Mouse (Mus musculus): ENCODE measurements around the gene Gm42669. TPM values are rescaled to one million over a fixed set of nuclear protein-coding genes. Genes with fewer than 3 reads are reported as not detected.

The Gm42669 gene
- polyA plus RNA-seq, 1 experiment from 2014 or later, result 0.29 TPM

- no peak overlapping the region for H3K4me2 ChIP-seq
- 74% methylated on average over 10 of the region's 10 CpGs for WGBS
- no peak overlapping the region for H3K4me3 ChIP-seq
Observed at GRCm38 (mm10) chr5:107497519-107498501, 9.6 kb upstream of the Gm42669 start.

GRCm38 (mm10) chr5:107498806-107499310 is 8.6 kb upstream of the Gm42669 start:
- Histone ChIP-seq H3K4me2 (no peak overlapping the region), H3K9ac (no peak overlapping the region), H3K4me1 (no peaks in the 10 kb centered on the region), H3K36me3 (peaks cover 16% of the 10 kb centered on the region), H3K4me3 (no peak overlapping the region), H3K9me3 (peaks cover 3% of the 10 kb centered on the region; the same call in 1 of the 2 replicates), H3K27ac (replicated peaks) (no peak overlapping the region), H3K27me3 (replicated peaks) (no peaks in the 10 kb centered on the region)
- no peak for ATAC-seq (ENCODE audit: extremely low read depth, insufficient number of reproducible peaks, low FRiP score, low TSS enrichment)
- 74% methylated on average over 5 of the region's 5 CpGs for WGBS

More at GRCm38 (mm10) chr5:107497519-107498501, 9.6 kb upstream of the Gm42669 start:
- Histone ChIP-seq H3K4me1 (no peaks in the 10 kb centered on the region), H3K36me3 (peaks cover 16% of the 10 kb centered on the region), H3K9me3 (peaks cover 3% of the 10 kb centered on the region; the same call in 1 of the 2 replicates), H3K27ac (replicated peaks) (no peak overlapping the region), H3K27me3 (replicated peaks) (no peaks in the 10 kb centered on the region), H3K9ac (no peak overlapping the region)
- no peak for ATAC-seq (ENCODE audit: extremely low read depth, insufficient number of reproducible peaks, low FRiP score, low TSS enrichment)

- Histone ChIP-seq H3K9me3 (no peaks in the 10 kb centered on the region), H3K27ac (replicated peaks) (no peak overlapping the region), H3K4me1 (no peaks in the 10 kb centered on the region), H3K36me3 (peaks cover 16% of the 10 kb centered on the region; the same call in 1 of the 2 replicates), H3K9ac (no peak overlapping the region), H3K4me3 (no peak overlapping the region), H3K27me3 (replicated peaks) (no peaks in the 10 kb centered on the region), H3K4me2 (no peak overlapping the region)
- 86% methylated on average over 5 of the region's 5 CpGs for WGBS
- no peak for ATAC-seq (ENCODE audit: extremely low read depth, insufficient number of reproducible peaks, low FRiP score, low TSS enrichment)
Observed at GRCm38 (mm10) chr5:107499891-107500535, 7.4 kb upstream of the Gm42669 start.

GRCm38 (mm10) chr5:107500741-107501140 is 6.7 kb upstream of the Gm42669 start:
- no peaks in the 10 kb centered on the region for H3K27me3 ChIP-seq (replicated peaks)
- no peak for ATAC-seq (ENCODE audit: extremely low read depth, insufficient number of reproducible peaks, low FRiP score, low TSS enrichment)
- H3K36me3 ChIP-seq, result peaks cover 23% of the 10 kb centered on the region; the same call in 1 of the 2 replicates
- H3K9me3 ChIP-seq, result no peaks in the 10 kb centered on the region
- H3K9ac ChIP-seq, result no peak overlapping the region
- no peak overlapping the region for H3K4me2 ChIP-seq
- no peaks in the 10 kb centered on the region for H3K4me1 ChIP-seq
- 80% methylated on average over 1 of the region's 1 CpGs for WGBS
- no peak overlapping the region for H3K27ac ChIP-seq (replicated peaks)
- no peak overlapping the region for H3K4me3 ChIP-seq

- 73% methylated on average over 10 of the region's 10 CpGs for WGBS
Observed at GRCm38 (mm10) chr5:107510503-107510902, 3.1 kb downstream of the Gm42669 start.

GRCm38 (mm10) chr5:107511326-107511725 is 3.9 kb downstream of the Gm42669 start:
- Histone ChIP-seq H3K36me3 (peaks cover 12% of the 10 kb centered on the region; the same call in 1 of the 2 replicates), H3K9ac (no peak overlapping the region), H3K27ac (replicated peaks) (no peak overlapping the region), H3K9me3 (no peaks in the 10 kb centered on the region), H3K4me3 (no peak overlapping the region), H3K27me3 (replicated peaks) (no peaks in the 10 kb centered on the region), H3K4me2 (no peak overlapping the region), H3K4me1 (no peaks in the 10 kb centered on the region)
- no peak for ATAC-seq (ENCODE audit: extremely low read depth, insufficient number of reproducible peaks, low FRiP score, low TSS enrichment)
- 59% methylated on average over 2 of the region's 2 CpGs for WGBS

More at GRCm38 (mm10) chr5:107510503-107510902, 3.1 kb downstream of the Gm42669 start:
- Histone ChIP-seq H3K36me3 (peaks cover 14% of the 10 kb centered on the region; the same call in 1 of the 2 replicates), H3K4me1 (no peaks in the 10 kb centered on the region), H3K4me3 (no peak overlapping the region), H3K27ac (replicated peaks) (no peak overlapping the region), H3K9me3 (no peaks in the 10 kb centered on the region), H3K4me2 (no peak overlapping the region), H3K9ac (no peak overlapping the region), H3K27me3 (replicated peaks) (no peaks in the 10 kb centered on the region)
- no peak for ATAC-seq (ENCODE audit: extremely low read depth, insufficient number of reproducible peaks, low FRiP score, low TSS enrichment)

GRCm38 (mm10) chr5:107513583-107513982 is 6.2 kb downstream of the Gm42669 start:
- H3K36me3 ChIP-seq, result no peaks in the 10 kb centered on the region
- ATAC-seq (ENCODE audit: extremely low read depth, insufficient number of reproducible peaks, low FRiP score, low TSS enrichment), result no peak
- H3K9me3 ChIP-seq, result no peaks in the 10 kb centered on the region
- no peak overlapping the region for H3K4me2 ChIP-seq
- H3K4me1 ChIP-seq, result no peaks in the 10 kb centered on the region
- no peak overlapping the region for H3K9ac ChIP-seq
- H3K4me3 ChIP-seq, result no peak overlapping the region
- WGBS, result 48% methylated on average over 7 of the region's 7 CpGs
- H3K27ac ChIP-seq (replicated peaks), result no peak overlapping the region
- no peaks in the 10 kb centered on the region for H3K27me3 ChIP-seq (replicated peaks)

- Histone ChIP-seq H3K9ac (no peak overlapping the region), H3K27ac (replicated peaks) (no peak overlapping the region), H3K9me3 (no peaks in the 10 kb centered on the region), H3K4me1 (no peaks in the 10 kb centered on the region), H3K4me3 (no peak overlapping the region), H3K4me2 (no peak overlapping the region), H3K27me3 (replicated peaks) (no peaks in the 10 kb centered on the region), H3K36me3 (no peaks in the 10 kb centered on the region)
- ATAC-seq (ENCODE audit: extremely low read depth, insufficient number of reproducible peaks, low FRiP score, low TSS enrichment), result no peak
- 83% methylated on average over 3 of the region's 3 CpGs for WGBS
Observed at GRCm38 (mm10) chr5:107515453-107515852, 8.0 kb downstream of the Gm42669 start.

GRCm38 (mm10) chr5:107516087-107516486 is 8.7 kb downstream of the Gm42669 start:
- no peaks in the 10 kb centered on the region for H3K36me3 ChIP-seq
- no peak overlapping the region for H3K9ac ChIP-seq
- H3K4me2 ChIP-seq, result no peak overlapping the region
- no peaks in the 10 kb centered on the region for H3K27me3 ChIP-seq (replicated peaks)
- no peak overlapping the region for H3K4me3 ChIP-seq
- no peak overlapping the region for H3K27ac ChIP-seq (replicated peaks)
- ATAC-seq (ENCODE audit: extremely low read depth, insufficient number of reproducible peaks, low FRiP score, low TSS enrichment), result no peak
- WGBS, result 78% methylated on average over 1 of the region's 1 CpGs
- H3K9me3 ChIP-seq, result no peaks in the 10 kb centered on the region
- no peaks in the 10 kb centered on the region for H3K4me1 ChIP-seq

GRCm38 (mm10) chr5:107518602-107519001 is 11.2 kb downstream of the Gm42669 start:
- ATAC-seq (ENCODE audit: extremely low read depth, insufficient number of reproducible peaks, low FRiP score, low TSS enrichment), result no peak
- Histone ChIP-seq H3K9ac (no peak overlapping the region), H3K36me3 (no peaks in the 10 kb centered on the region), H3K4me1 (no peaks in the 10 kb centered on the region), H3K27me3 (replicated peaks) (no peaks in the 10 kb centered on the region), H3K9me3 (no peaks in the 10 kb centered on the region), H3K4me3 (no peak overlapping the region), H3K4me2 (no peak overlapping the region), H3K27ac (replicated peaks) (no peak overlapping the region)
- 88% methylated on average over 4 of the region's 4 CpGs for WGBS

GRCm38 (mm10) chr5:107521386-107521785 is 14.0 kb downstream of the Gm42669 start:
- no peak overlapping the region for H3K4me2 ChIP-seq
- H3K27me3 ChIP-seq (replicated peaks), result no peaks in the 10 kb centered on the region
- no peaks in the 10 kb centered on the region for H3K4me1 ChIP-seq
- H3K27ac ChIP-seq (replicated peaks), result no peak overlapping the region
- no peak overlapping the region for H3K9ac ChIP-seq
- no peak overlapping the region for H3K4me3 ChIP-seq
- ATAC-seq (ENCODE audit: extremely low read depth, insufficient number of reproducible peaks, low FRiP score, low TSS enrichment), result no peak
- 81% methylated on average over 6 of the region's 6 CpGs for WGBS
- no peaks in the 10 kb centered on the region for H3K9me3 ChIP-seq
- H3K36me3 ChIP-seq, result no peaks in the 10 kb centered on the region

All from heart, embryonic 13.5 days (tissue).